Mouse (Mus musculus): ENCODE data around the gene Gm20532.
A peak's percentile ranks its signal among the peaks of the same experiment; 100 is the strongest.

The Gm20532 gene

GRCm38 (mm10) chr2:26586294-26587043, at the start of gene Gm20532:
Gene Gm20532, plus strand, starts transcription at chr2:26586639.
- peak; percentile 86 for DNase-seq (ENCODE audit: low spot score)

- no peak for DNase-seq (ENCODE audit: low spot score)
These were observed 46.9 kb upstream of the Gm20532 start for GRCm38 (mm10) chr2:26539516-26539915.

- no peak for DNase-seq (ENCODE audit: low spot score)
These were observed 45.7 kb upstream of the Gm20532 start for GRCm38 (mm10) chr2:26540721-26541120.

GRCm38 (mm10) chr2:26541258-26541910, 45.1 kb upstream of the Gm20532 start:
- peak; percentile 52 for DNase-seq (ENCODE audit: low spot score)

- no peak for DNase-seq (ENCODE audit: low spot score)
These were observed 43.3 kb upstream of the Gm20532 start for GRCm38 (mm10) chr2:26543155-26543554.

- no peak for DNase-seq (ENCODE audit: low spot score)
These were observed 42.7 kb upstream of the Gm20532 start for GRCm38 (mm10) chr2:26543768-26544167.

- DNase-seq (ENCODE audit: low spot score): no peak
These were observed 42.2 kb upstream of the Gm20532 start for GRCm38 (mm10) chr2:26544265-26544664.

GRCm38 (mm10) chr2:26547481-26547880, 39.0 kb upstream of the Gm20532 start:
- peak; percentile 65 for DNase-seq (ENCODE audit: low spot score)

GRCm38 (mm10) chr2:26549801-26550200, 36.6 kb upstream of the Gm20532 start:
- no peak for DNase-seq (ENCODE audit: low spot score)

GRCm38 (mm10) chr2:26550205-26550604, 36.2 kb upstream of the Gm20532 start:
- no peak for DNase-seq (ENCODE audit: low spot score)

GRCm38 (mm10) chr2:26550777-26551176, 35.7 kb upstream of the Gm20532 start:
- no peak for DNase-seq (ENCODE audit: low spot score)

GRCm38 (mm10) chr2:26551446-26551845, 35.0 kb upstream of the Gm20532 start:
- DNase-seq (ENCODE audit: low spot score): no peak

- no peak for DNase-seq (ENCODE audit: low spot score)
These were observed 34.4 kb upstream of the Gm20532 start for GRCm38 (mm10) chr2:26552066-26552465.

GRCm38 (mm10) chr2:26553904-26554303, 32.5 kb upstream of the Gm20532 start:
- DNase-seq (ENCODE audit: low spot score): no peak

GRCm38 (mm10) chr2:26555076-26555475, 31.4 kb upstream of the Gm20532 start:
- no peak for DNase-seq (ENCODE audit: low spot score)

GRCm38 (mm10) chr2:26556535-26556993, 29.9 kb upstream of the Gm20532 start:
- no peak for DNase-seq (ENCODE audit: low spot score)

- DNase-seq (ENCODE audit: low spot score): no peak
These were observed 25.9 kb upstream of the Gm20532 start for GRCm38 (mm10) chr2:26560506-26560905.

- DNase-seq (ENCODE audit: low spot score): peak; percentile 86
These were observed 25.0 kb upstream of the Gm20532 start for GRCm38 (mm10) chr2:26561351-26562016.

GRCm38 (mm10) chr2:26566221-26566620, 20.2 kb upstream of the Gm20532 start:
- DNase-seq (ENCODE audit: low spot score): peak; percentile 75

GRCm38 (mm10) chr2:26570034-26570433, 16.4 kb upstream of the Gm20532 start:
- peak; percentile 83 for DNase-seq (ENCODE audit: low spot score)

- DNase-seq (ENCODE audit: low spot score): no peak
These were observed 15.0 kb upstream of the Gm20532 start for GRCm38 (mm10) chr2:26571400-26571799.

GRCm38 (mm10) chr2:26571826-26572225, 14.6 kb upstream of the Gm20532 start:
- no peak for DNase-seq (ENCODE audit: low spot score)

- no peak for DNase-seq (ENCODE audit: low spot score)
These were observed 13.0 kb upstream of the Gm20532 start for GRCm38 (mm10) chr2:26573396-26573795.

Measured in embryo, embryonic 10.5 days (tissue).